Mouse (Mus musculus) thymus, adult 2 months (tissue): ENCODE results near the gene Fads6.

Experiments used
- CTCF ChIP-seq: fragments of 200-500 bp; IDR thresholded peaks from 2 replicates; pipeline ENCODE4 v1.5.1; 2012; ENCODE audit warnings: mild to moderate bottlenecking, control low read depth, low read length, moderate library complexity, borderline replicate concordance; ENCODE audit not compliant: control insufficient read depth, poor library complexity, insufficient read depth; ENCODE audit errors: extremely low read depth
- POLR2A ChIP-seq: fragments of 200-500 bp; IDR thresholded peaks from 2 replicates; pipeline ENCODE4 v1.6.1; 2012; ENCODE audit warnings: mild to moderate bottlenecking, low read length, control low read depth, moderate library complexity; ENCODE audit not compliant: control insufficient read depth, poor library complexity, insufficient read depth; ENCODE audit errors: extremely low read depth

DNA sequence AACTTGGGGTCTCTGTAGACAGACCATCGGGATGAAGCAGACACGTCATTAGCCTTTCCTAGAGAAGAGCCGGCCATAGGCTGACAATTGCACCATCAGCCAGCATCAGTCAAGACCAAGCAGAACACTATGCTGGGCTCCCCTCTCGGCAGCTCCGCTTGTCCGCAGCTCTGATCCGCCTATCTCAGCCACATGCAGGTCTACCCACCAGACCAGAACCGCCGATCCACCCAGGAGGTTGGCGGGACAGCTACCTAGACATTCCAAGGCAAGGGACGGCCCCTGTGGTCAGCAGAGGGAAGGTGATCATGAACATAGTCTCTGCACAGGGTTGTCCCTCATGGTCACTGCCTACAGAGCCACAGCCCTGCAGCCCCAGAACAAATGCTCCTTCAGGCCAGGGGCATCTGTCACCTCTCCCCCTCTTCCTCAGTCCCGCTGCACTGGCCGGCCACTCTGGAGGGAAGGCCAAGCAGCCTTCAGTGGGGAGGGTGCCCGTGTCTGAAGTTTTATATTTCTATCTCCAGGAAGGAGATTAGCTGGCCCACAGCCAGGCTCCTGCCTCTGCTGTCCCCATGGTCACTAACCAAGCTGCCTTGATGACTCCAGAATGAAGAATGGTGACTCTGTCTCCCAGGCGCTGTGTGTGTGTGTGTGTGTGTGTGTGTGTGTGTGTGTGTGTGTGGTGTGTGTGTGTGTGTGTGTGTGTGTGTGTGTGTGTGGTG is 63.0 kb downstream of the Fads6 start:
- TF ChIP-seq POLR2A, result no peak
- no peak for TF ChIP-seq CTCF
